Mouse (Mus musculus): ENCODE results near the gene Notch2.
A peak's percentile ranks its signal among the peaks of the same experiment; 100 is the strongest.

Notch2 gene

GRCm38 (mm10) chr3:98013401-98014281, at the start of gene Notch2:
Notch2 (plus strand) TSS chr3:98013527.
- peak; percentile 98 for DNase-seq

GRCm38 (mm10) chr3:97964878-97965353, 48.4 kb upstream of the Notch2 start:
- DNase-seq = peak; percentile 55

- DNase-seq = no peak
These were observed 45.7 kb upstream of the Notch2 start for GRCm38 (mm10) chr3:97967627-97968026.

GRCm38 (mm10) chr3:97968191-97968590, 45.1 kb upstream of the Notch2 start:
- DNase-seq = no peak

- no peak for DNase-seq
These were observed 44.3 kb upstream of the Notch2 start for GRCm38 (mm10) chr3:97969019-97969418.

GRCm38 (mm10) chr3:97971117-97971516, 42.2 kb upstream of the Notch2 start:
- DNase-seq = peak; percentile 44

GRCm38 (mm10) chr3:97972200-97972599, 41.1 kb upstream of the Notch2 start:
- no peak for DNase-seq

GRCm38 (mm10) chr3:97972707-97973106, 40.6 kb upstream of the Notch2 start:
- DNase-seq = no peak

- DNase-seq = no peak
These were observed 40.0 kb upstream of the Notch2 start for GRCm38 (mm10) chr3:97973306-97973705.

GRCm38 (mm10) chr3:97974197-97974770, 39.0 kb upstream of the Notch2 start:
- DNase-seq = no peak

- no peak for DNase-seq
These were observed 36.6 kb upstream of the Notch2 start for GRCm38 (mm10) chr3:97976706-97977105.

- DNase-seq = no peak
These were observed 34.6 kb upstream of the Notch2 start for GRCm38 (mm10) chr3:97978710-97979109.

GRCm38 (mm10) chr3:97980683-97981327, 32.5 kb upstream of the Notch2 start:
- DNase-seq = no peak

GRCm38 (mm10) chr3:97981376-97981906, 31.9 kb upstream of the Notch2 start:
- DNase-seq = no peak

GRCm38 (mm10) chr3:97984870-97985506, 28.3 kb upstream of the Notch2 start:
- no peak for DNase-seq

GRCm38 (mm10) chr3:97985691-97986090, 27.6 kb upstream of the Notch2 start:
- no peak for DNase-seq

GRCm38 (mm10) chr3:97987153-97987552, 26.2 kb upstream of the Notch2 start:
- DNase-seq = no peak

- DNase-seq = peak; percentile 28
These were observed 24.6 kb upstream of the Notch2 start for GRCm38 (mm10) chr3:97988756-97989155.

GRCm38 (mm10) chr3:97990576-97990975, 22.8 kb upstream of the Notch2 start:
- peak; percentile 32 for DNase-seq

GRCm38 (mm10) chr3:97992289-97992688, 21.0 kb upstream of the Notch2 start:
- DNase-seq = no peak

- DNase-seq = no peak
These were observed 20.1 kb upstream of the Notch2 start for GRCm38 (mm10) chr3:97993196-97993595.

- DNase-seq = no peak
These were observed 19.3 kb upstream of the Notch2 start for GRCm38 (mm10) chr3:97993920-97994545.
